Mouse (Mus musculus): ENCODE results near the gene Wnt8b. TPM values are rescaled to one million over a fixed set of nuclear protein-coding genes. Genes with fewer than 3 reads are reported as not detected.
"Not testable (repeated sequence)": the region's sequence is repeated elsewhere in the genome, so short reads cannot be mapped to it uniquely, and the experiment has no call there.

The Wnt8b gene
- total RNA-seq, 1 experiment, result 0.27 TPM

- TF ChIP-seq CHD2 (IDR thresholded peaks at IDR 0.05; ENCODE audit: low read depth, low read length) (no peak), ZNF384 (IDR thresholded peaks at IDR 0.05; ENCODE audit: low read depth, low read length) (no peak), MAFK (IDR thresholded peaks at IDR 0.05; ENCODE audit: insufficient read depth, low read depth, low read length) (no peak), ZC3H11A (IDR thresholded peaks at IDR 0.05; ENCODE audit: borderline replicate concordance, low read depth, low read length) (no peak), HCFC1 (IDR thresholded peaks at IDR 0.05; ENCODE audit: borderline replicate concordance, insufficient read depth, low read length) (no peak)
- in situ Hi-C loops (cut with MboI; ENCODE audit: low sequenced_read_pairs in 2 of 2, unreplicated experiment in 2 of 2), result no loop called here
- Histone ChIP-seq H3K36me3 (ENCODE audit: control insufficient read depth, insufficient read depth, low read length, poor library complexity, severe bottlenecking) (no peaks in the 10 kb centered on the region), H3K4me3 (ENCODE audit: insufficient read depth in 1 of 2, low read depth in 1 of 2, low read length in 2 of 2, poor library complexity in 1 of 2, severe bottlenecking in 1 of 2) (no peak overlapping the region), H3K9ac (ENCODE audit: insufficient read depth, low read depth, low read length, poor library complexity, severe bottlenecking) (no peak overlapping the region), H3K9me3 (ENCODE audit: control insufficient read depth, insufficient read depth, low read depth, low read length) (no peaks in the 10 kb centered on the region), H3K4me1 (ENCODE audit: control insufficient read depth in 2 of 2, insufficient read depth in 2 of 2, low read length in 2 of 2, poor library complexity in 1 of 2) (peaks cover 0 to 4% of the 10 kb centered on the region in 2 experiments; a peak in 1 of 4 replicates), H3K27ac (ENCODE audit: insufficient read depth, low read depth, low read length, poor library complexity, severe bottlenecking) (no peak overlapping the region)
- no peak for DNase-seq (ENCODE audit: low read depth, low spot score)
Observed at GRCm38 (mm10) chr19:44457359-44458055, 35.8 kb upstream of the Wnt8b start.

GRCm38 (mm10) chr19:44458696-44459095, 34.6 kb upstream of the Wnt8b start:
- TF ChIP-seq HCFC1 (IDR thresholded peaks at IDR 0.05; ENCODE audit: borderline replicate concordance, insufficient read depth, low read length), result no peak
- no peak for DNase-seq (ENCODE audit: low read depth, low spot score)
- no peak overlapping the region for H3K9ac ChIP-seq (ENCODE audit: insufficient read depth, low read depth, low read length, poor library complexity, severe bottlenecking)
- in situ Hi-C loops (cut with MboI; ENCODE audit: low sequenced_read_pairs in 2 of 2, unreplicated experiment in 2 of 2), result no loop called here
- no peak overlapping the region for H3K27ac ChIP-seq (ENCODE audit: insufficient read depth, low read depth, low read length, poor library complexity, severe bottlenecking)
- peaks cover 0 to 4% of the 10 kb centered on the region in 2 experiments; a peak in 1 of 4 replicates for H3K4me1 ChIP-seq (ENCODE audit: control insufficient read depth in 2 of 2, insufficient read depth in 2 of 2, low read length in 2 of 2, poor library complexity in 1 of 2)
- no peaks in the 10 kb centered on the region for H3K36me3 ChIP-seq (ENCODE audit: control insufficient read depth, insufficient read depth, low read length, poor library complexity, severe bottlenecking)
- no peak overlapping the region for H3K4me3 ChIP-seq (ENCODE audit: insufficient read depth in 1 of 2, low read depth in 1 of 2, low read length in 2 of 2, poor library complexity in 1 of 2, severe bottlenecking in 1 of 2)
- no peaks in the 10 kb centered on the region for H3K9me3 ChIP-seq (ENCODE audit: control insufficient read depth, insufficient read depth, low read depth, low read length)

GRCm38 (mm10) chr19:44460441-44460840, 32.8 kb upstream of the Wnt8b start:
- Histone ChIP-seq H3K9me3 (ENCODE audit: control insufficient read depth, insufficient read depth, low read depth, low read length) (no peaks in the 10 kb centered on the region), H3K27ac (ENCODE audit: insufficient read depth, low read depth, low read length, poor library complexity, severe bottlenecking) (no peak overlapping the region), H3K4me3 (ENCODE audit: insufficient read depth in 1 of 2, low read depth in 1 of 2, low read length in 2 of 2, poor library complexity in 1 of 2, severe bottlenecking in 1 of 2) (no peak overlapping the region), H3K4me1 (ENCODE audit: control insufficient read depth in 2 of 2, insufficient read depth in 2 of 2, low read length in 2 of 2, poor library complexity in 1 of 2) (peaks cover 0 to 4% of the 10 kb centered on the region in 2 experiments; a peak in 1 of 4 replicates), H3K9ac (ENCODE audit: insufficient read depth, low read depth, low read length, poor library complexity, severe bottlenecking) (no peak overlapping the region), H3K36me3 (ENCODE audit: control insufficient read depth, insufficient read depth, low read length, poor library complexity, severe bottlenecking) (no peaks in the 10 kb centered on the region)
- DNase-seq (ENCODE audit: low read depth, low spot score), result no peak
- TF ChIP-seq MAFK (IDR thresholded peaks at IDR 0.05; ENCODE audit: insufficient read depth, low read depth, low read length) (no peak), CHD2 (IDR thresholded peaks at IDR 0.05; ENCODE audit: low read depth, low read length) (no peak), ZC3H11A (IDR thresholded peaks at IDR 0.05; ENCODE audit: borderline replicate concordance, low read depth, low read length) (no peak), HCFC1 (IDR thresholded peaks at IDR 0.05; ENCODE audit: borderline replicate concordance, insufficient read depth, low read length) (no peak), ZNF384 (IDR thresholded peaks at IDR 0.05; ENCODE audit: low read depth, low read length) (no peak)
- in situ Hi-C loops (cut with MboI; ENCODE audit: low sequenced_read_pairs in 2 of 2, unreplicated experiment in 2 of 2), result no loop called here

DNA sequence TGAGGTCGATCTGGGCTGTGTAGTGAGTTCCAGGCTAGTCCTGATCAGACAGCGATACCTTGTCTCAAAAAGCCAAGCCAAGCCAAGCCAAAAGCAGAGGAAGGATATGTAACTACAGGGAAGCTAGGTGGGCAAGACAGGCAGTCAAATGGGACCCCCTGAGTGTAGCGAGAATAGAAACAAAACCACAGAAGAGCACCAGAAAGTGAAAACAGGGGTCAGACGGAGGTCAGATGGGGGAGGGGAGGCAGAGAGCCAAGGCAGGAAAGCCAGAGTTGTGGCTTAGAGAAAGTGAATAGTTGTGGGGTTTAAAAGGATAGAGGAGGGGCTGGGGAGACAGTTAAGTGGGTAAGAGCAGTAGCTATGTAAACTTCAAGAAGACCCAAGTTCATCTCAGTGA, 31.8 kb upstream of the Wnt8b start:
- in situ Hi-C loops (cut with MboI; ENCODE audit: low sequenced_read_pairs in 2 of 2, unreplicated experiment in 2 of 2), result no loop called here
- DNase-seq (ENCODE audit: low read depth, low spot score), result no peak
- Histone ChIP-seq H3K27ac (ENCODE audit: insufficient read depth, low read depth, low read length, poor library complexity, severe bottlenecking) (no peak overlapping the region), H3K9ac (ENCODE audit: insufficient read depth, low read depth, low read length, poor library complexity, severe bottlenecking) (no peak overlapping the region), H3K4me3 (ENCODE audit: insufficient read depth in 1 of 2, low read depth in 1 of 2, low read length in 2 of 2, poor library complexity in 1 of 2, severe bottlenecking in 1 of 2) (no peak overlapping the region), H3K36me3 (ENCODE audit: control insufficient read depth, insufficient read depth, low read length, poor library complexity, severe bottlenecking) (no peaks in the 10 kb centered on the region), H3K9me3 (ENCODE audit: control insufficient read depth, insufficient read depth, low read depth, low read length) (no peaks in the 10 kb centered on the region), H3K4me1 (ENCODE audit: control insufficient read depth in 2 of 2, insufficient read depth in 2 of 2, low read length in 2 of 2, poor library complexity in 1 of 2) (peaks cover 0 to 4% of the 10 kb centered on the region in 2 experiments; a peak in 1 of 4 replicates)
- TF ChIP-seq HCFC1 (IDR thresholded peaks at IDR 0.05; ENCODE audit: borderline replicate concordance, insufficient read depth, low read length) (no peak), ZNF384 (IDR thresholded peaks at IDR 0.05; ENCODE audit: low read depth, low read length) (no peak), MAFK (IDR thresholded peaks at IDR 0.05; ENCODE audit: insufficient read depth, low read depth, low read length) (no peak), ZC3H11A (IDR thresholded peaks at IDR 0.05; ENCODE audit: borderline replicate concordance, low read depth, low read length) (no peak), CHD2 (IDR thresholded peaks at IDR 0.05; ENCODE audit: low read depth, low read length) (no peak)

DNA sequence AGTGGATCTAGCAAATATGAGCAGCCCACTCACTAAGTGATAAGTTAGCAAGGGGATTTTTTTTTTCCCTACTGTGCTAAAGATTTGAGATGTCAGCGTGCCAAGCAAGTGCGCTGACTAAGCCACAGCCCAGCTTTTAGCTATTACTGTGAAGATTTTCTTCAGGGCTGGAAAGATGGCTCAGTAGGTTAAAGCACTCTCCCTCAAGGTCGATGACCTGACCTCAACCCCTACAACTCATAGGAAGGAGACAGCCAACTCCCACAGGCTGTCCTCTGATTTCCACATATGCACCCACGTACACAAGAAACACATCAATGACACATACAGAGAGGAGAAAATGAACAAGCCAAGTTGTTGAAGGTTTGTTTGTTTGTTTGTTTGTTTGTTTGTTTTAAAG, 31.1 kb upstream of the Wnt8b start:
- in situ Hi-C loops (cut with MboI; ENCODE audit: low sequenced_read_pairs in 2 of 2, unreplicated experiment in 2 of 2), result no loop called here
- Histone ChIP-seq H3K4me3 (ENCODE audit: insufficient read depth in 1 of 2, low read depth in 1 of 2, low read length in 2 of 2, poor library complexity in 1 of 2, severe bottlenecking in 1 of 2) (no peak overlapping the region), H3K4me1 (ENCODE audit: control insufficient read depth in 2 of 2, insufficient read depth in 2 of 2, low read length in 2 of 2, poor library complexity in 1 of 2) (no peaks in the 10 kb centered on the region), H3K9ac (ENCODE audit: insufficient read depth, low read depth, low read length, poor library complexity, severe bottlenecking) (no peak overlapping the region), H3K36me3 (ENCODE audit: control insufficient read depth, insufficient read depth, low read length, poor library complexity, severe bottlenecking) (no peaks in the 10 kb centered on the region), H3K9me3 (ENCODE audit: control insufficient read depth, insufficient read depth, low read depth, low read length) (no peaks in the 10 kb centered on the region), H3K27ac (ENCODE audit: insufficient read depth, low read depth, low read length, poor library complexity, severe bottlenecking) (no peak overlapping the region)
- TF ChIP-seq MAFK (IDR thresholded peaks at IDR 0.05; ENCODE audit: insufficient read depth, low read depth, low read length), result no peak
- no peak for TF ChIP-seq HCFC1 (IDR thresholded peaks at IDR 0.05; ENCODE audit: borderline replicate concordance, insufficient read depth, low read length)
- no peak for TF ChIP-seq ZNF384 (IDR thresholded peaks at IDR 0.05; ENCODE audit: low read depth, low read length)
- TF ChIP-seq CHD2 (IDR thresholded peaks at IDR 0.05; ENCODE audit: low read depth, low read length), result no peak
- TF ChIP-seq ZC3H11A (IDR thresholded peaks at IDR 0.05; ENCODE audit: borderline replicate concordance, low read depth, low read length), result no peak
- DNase-seq (ENCODE audit: low read depth, low spot score), result no peak

- H3K4me3 ChIP-seq (ENCODE audit: insufficient read depth in 1 of 2, low read depth in 1 of 2, low read length in 2 of 2, poor library complexity in 1 of 2, severe bottlenecking in 1 of 2); in situ Hi-C loops (cut with MboI; ENCODE audit: low sequenced_read_pairs in 2 of 2, unreplicated experiment in 2 of 2); H3K36me3 ChIP-seq (ENCODE audit: control insufficient read depth, insufficient read depth, low read length, poor library complexity, severe bottlenecking); H3K4me1 ChIP-seq (ENCODE audit: control insufficient read depth in 2 of 2, insufficient read depth in 2 of 2, low read length in 2 of 2, poor library complexity in 1 of 2); H3K9ac ChIP-seq (ENCODE audit: insufficient read depth, low read depth, low read length, poor library complexity, severe bottlenecking); H3K27ac ChIP-seq (ENCODE audit: insufficient read depth, low read depth, low read length, poor library complexity, severe bottlenecking); DNase-seq (ENCODE audit: low read depth, low spot score); H3K9me3 ChIP-seq (ENCODE audit: control insufficient read depth, insufficient read depth, low read depth, low read length): not testable (repeated sequence)
Observed at GRCm38 (mm10) chr19:44465960-44466525, 27.2 kb upstream of the Wnt8b start.

Measured in ES-E14 (cell line).